Comparison of ENCODE assay signal across 31 mouse cellular contexts in the genomic region with DNA sequence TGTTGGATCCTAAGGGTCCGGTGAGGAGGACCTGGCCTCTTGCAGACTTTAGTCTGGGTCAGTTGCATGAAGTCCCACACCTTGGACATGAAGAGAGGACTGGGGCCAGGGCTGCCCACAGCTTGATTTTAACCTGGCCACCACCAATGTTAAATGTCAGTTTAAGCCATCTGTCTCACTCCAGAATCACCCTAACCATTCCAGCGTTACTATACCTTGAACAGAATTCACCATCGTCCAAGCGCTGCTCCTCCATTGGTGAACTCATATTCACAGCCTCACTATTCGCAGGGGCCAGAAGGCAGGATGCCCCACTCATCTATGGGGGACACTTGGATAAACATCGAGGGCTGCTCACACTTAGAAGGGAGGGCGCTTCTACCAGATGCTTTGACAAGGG.
"Had no signal": no experiment of that assay in that cellular context is flagged by ENCODE, and none has a peak within 500 bp of the region (broad histone marks: within the 10 kb centered on the region; RNA-seq: fewer than 3 reads in every experiment).

No protein-coding gene starts in this region.

- DNase-seq: left cerebral cortex, postnatal 4 days; liver; liver, embryonic 13.5 days; liver, postnatal 0 days; lung, adult 18-20 months; lung, adult 2 months; lung, embryonic 14.5 days; lung, postnatal 10 days; lung, postnatal 14 days; lung, postnatal 36 days; lung, postnatal 4 days; midbrain, embryonic 14.5 days had no signal

- H3K4me3 ChIP-seq: left cerebral cortex, adult 2 months; limb, embryonic 10.5 days; limb, embryonic 12.5 days; limb, embryonic 13.5 days; limb, embryonic 15.5 days; liver, embryonic 12.5 days; liver, embryonic 13.5 days; liver, embryonic 15.5 days; lung, embryonic 15.5 days; megakaryocyte, embryonic 14.5 days; midbrain, embryonic 10.5 days; midbrain, embryonic 12.5 days; midbrain, embryonic 13.5 days; midbrain, embryonic 15.5 days; myocyte; neural tube, embryonic 12.5 days had no signal

- H3K9ac ChIP-seq: limb, embryonic 12.5 days; limb, embryonic 13.5 days; limb, embryonic 15.5 days; liver, embryonic 12.5 days; liver, embryonic 13.5 days; liver, embryonic 14.5 days; liver, embryonic 15.5 days; liver, postnatal 0 days; lung, embryonic 14.5 days; lung, embryonic 15.5 days; midbrain, embryonic 13.5 days; midbrain, embryonic 15.5 days; neural tube, embryonic 12.5 days had no signal

- H3K4me1 ChIP-seq: limb, embryonic 12.5 days; lung, embryonic 15.5 days; midbrain, embryonic 10.5 days; midbrain, embryonic 12.5 days; midbrain, embryonic 13.5 days; midbrain, embryonic 15.5 days; neural tube, embryonic 12.5 days had no signal

- H3K36me3 ChIP-seq: limb, embryonic 10.5 days; limb, embryonic 12.5 days; limb, embryonic 13.5 days; limb, embryonic 15.5 days; liver, embryonic 12.5 days; liver, embryonic 13.5 days; liver, embryonic 15.5 days; lung, embryonic 15.5 days; midbrain, embryonic 10.5 days; midbrain, embryonic 12.5 days; midbrain, embryonic 13.5 days; midbrain, embryonic 15.5 days; neural tube, embryonic 12.5 days had no signal

- H3K9me3 ChIP-seq: limb, embryonic 10.5 days; lung, embryonic 15.5 days; midbrain, embryonic 15.5 days had no signal

- H3K4me2 ChIP-seq: limb, embryonic 12.5 days; limb, embryonic 13.5 days; limb, embryonic 15.5 days; liver, embryonic 11.5 days; liver, embryonic 12.5 days; liver, embryonic 13.5 days; liver, embryonic 15.5 days; lung, embryonic 14.5 days; lung, embryonic 15.5 days; midbrain, embryonic 12.5 days; midbrain, embryonic 13.5 days; midbrain, embryonic 15.5 days; neural tube, embryonic 12.5 days had no signal

- H3K27ac ChIP-seq: left cerebral cortex, adult 2 months; limb, embryonic 10.5 days; limb, embryonic 12.5 days; limb, embryonic 13.5 days; limb, embryonic 15.5 days; liver, embryonic 12.5 days; liver, embryonic 14.5 days; lung, embryonic 15.5 days; macrophage; midbrain, embryonic 10.5 days; midbrain, embryonic 12.5 days; midbrain, embryonic 13.5 days; midbrain, embryonic 15.5 days; neural tube, embryonic 12.5 days had no signal

- ATAC-seq: liver, embryonic 12.5 days; liver, postnatal 0 days; lung, postnatal 0 days; midbrain, embryonic 13.5 days; midbrain, embryonic 15.5 days had no signal

- H3K27me3 ChIP-seq: limb, embryonic 12.5 days; limb, embryonic 13.5 days; limb, embryonic 15.5 days; liver, embryonic 12.5 days; liver, embryonic 13.5 days; liver, embryonic 15.5 days; lung, embryonic 15.5 days; midbrain, embryonic 12.5 days; midbrain, embryonic 13.5 days; midbrain, embryonic 15.5 days; neural tube, embryonic 12.5 days had no signal
